Mouse (Mus musculus): ENCODE results near the gene Rgs16. TPM values are rescaled to one million over a fixed set of nuclear protein-coding genes. Genes with fewer than 3 reads are reported as not detected.

Rgs16 gene
- polyA plus RNA-seq, 1 experiment = 2.8 TPM

GRCm38 (mm10) chr1:153775174-153775573 is 35.0 kb downstream of the Rgs16 start:
- Histone ChIP-seq H3ac (ENCODE audit: control insufficient read depth, insufficient read length, low read depth) (no peak overlapping the region), H3K36me3 (ENCODE audit: control insufficient read depth, insufficient read depth) (no peaks in the 10 kb centered on the region), H3K79me3 (ENCODE audit: low read depth) (no peaks in the 10 kb centered on the region), H3K27me3 (ENCODE audit: control insufficient read depth, insufficient read depth, insufficient read length) (no peaks in the 10 kb centered on the region), H3K79me2 (ENCODE audit: control insufficient read depth, insufficient read depth) (no peaks in the 10 kb centered on the region), H3K4me3 (ENCODE audit: insufficient read depth, poor library complexity, severe bottlenecking) (no peak overlapping the region)
- TF ChIP-seq USF1 (IDR thresholded peaks at IDR 0.05; ENCODE audit: low read depth) = no peak
- no peak for TF ChIP-seq MYOG (IDR thresholded peaks at IDR 0.05; ENCODE audit: control insufficient read depth, extremely low read depth, insufficient read length)
- TF ChIP-seq CEBPB (IDR thresholded peaks at IDR 0.05; ENCODE audit: low read depth) = no peak
- TF ChIP-seq MAX (IDR thresholded peaks at IDR 0.05) = no peak
- TF ChIP-seq FOSL1 (IDR thresholded peaks at IDR 0.05; ENCODE audit: insufficient read depth, low read length, poor library complexity, severe bottlenecking) = no peak
- no peak for TF ChIP-seq CTCF (IDR thresholded peaks at IDR 0.05; ENCODE audit: control insufficient read depth, insufficient read depth, insufficient read length)
- no peak for TF ChIP-seq MYOD1 (IDR thresholded peaks at IDR 0.05; ENCODE audit: control insufficient read depth, insufficient read length, low read depth)

GRCm38 (mm10) chr1:153776257-153776656 is 36.1 kb downstream of the Rgs16 start:
- no peaks in the 10 kb centered on the region for H3K36me3 ChIP-seq (ENCODE audit: control insufficient read depth, insufficient read depth)
- no peaks in the 10 kb centered on the region for H3K79me3 ChIP-seq (ENCODE audit: low read depth)
- H3ac ChIP-seq (ENCODE audit: control insufficient read depth, insufficient read length, low read depth) = no peak overlapping the region
- no peak overlapping the region for H3K4me3 ChIP-seq (ENCODE audit: insufficient read depth, poor library complexity, severe bottlenecking)
- H3K27me3 ChIP-seq (ENCODE audit: control insufficient read depth, insufficient read depth, insufficient read length) = no peaks in the 10 kb centered on the region
- H3K79me2 ChIP-seq (ENCODE audit: control insufficient read depth, insufficient read depth) = no peaks in the 10 kb centered on the region
- TF ChIP-seq MAX (IDR thresholded peaks at IDR 0.05) (no peak), CTCF (IDR thresholded peaks at IDR 0.05; ENCODE audit: control insufficient read depth, insufficient read depth, insufficient read length) (no peak), MYOD1 (IDR thresholded peaks at IDR 0.05; ENCODE audit: control insufficient read depth, insufficient read length, low read depth) (no peak), MYOG (IDR thresholded peaks at IDR 0.05; ENCODE audit: control insufficient read depth, extremely low read depth, insufficient read length) (no peak), FOSL1 (IDR thresholded peaks at IDR 0.05; ENCODE audit: insufficient read depth, low read length, poor library complexity, severe bottlenecking) (no peak), CEBPB (IDR thresholded peaks at IDR 0.05; ENCODE audit: low read depth) (no peak), USF1 (IDR thresholded peaks at IDR 0.05; ENCODE audit: low read depth) (no peak)

- H3K36me3 ChIP-seq (ENCODE audit: control insufficient read depth, insufficient read depth) = no peaks in the 10 kb centered on the region
- no peaks in the 10 kb centered on the region for H3K79me2 ChIP-seq (ENCODE audit: control insufficient read depth, insufficient read depth)
- TF ChIP-seq USF1 (IDR thresholded peaks at IDR 0.05; ENCODE audit: low read depth) (peak; percentile 3), FOSL1 (IDR thresholded peaks at IDR 0.05; ENCODE audit: insufficient read depth, low read length, poor library complexity, severe bottlenecking) (no peak)
- H3K4me3 ChIP-seq (ENCODE audit: insufficient read depth, poor library complexity, severe bottlenecking) = no peak overlapping the region
- H3ac ChIP-seq (ENCODE audit: control insufficient read depth, insufficient read length, low read depth) = no peak overlapping the region
- H3K27me3 ChIP-seq (ENCODE audit: control insufficient read depth, insufficient read depth, insufficient read length) = no peaks in the 10 kb centered on the region
- no peaks in the 10 kb centered on the region for H3K79me3 ChIP-seq (ENCODE audit: low read depth)
Measured at GRCm38 (mm10) chr1:153778205-153778604, 38.1 kb downstream of the Rgs16 start.

- H3K79me2 ChIP-seq (ENCODE audit: control insufficient read depth, insufficient read depth) = no peaks in the 10 kb centered on the region
- H3K4me3 ChIP-seq (ENCODE audit: insufficient read depth, poor library complexity, severe bottlenecking) = no peak overlapping the region
- no peaks in the 10 kb centered on the region for H3K27me3 ChIP-seq (ENCODE audit: control insufficient read depth, insufficient read depth, insufficient read length)
- no peak overlapping the region for H3ac ChIP-seq (ENCODE audit: control insufficient read depth, insufficient read length, low read depth)
- TF ChIP-seq CTCF (IDR thresholded peaks at IDR 0.05; ENCODE audit: control insufficient read depth, insufficient read depth, insufficient read length) (no peak), MAX (IDR thresholded peaks at IDR 0.05) (no peak), CEBPB (IDR thresholded peaks at IDR 0.05; ENCODE audit: low read depth) (no peak), USF1 (IDR thresholded peaks at IDR 0.05; ENCODE audit: low read depth) (no peak), MYOD1 (IDR thresholded peaks at IDR 0.05; ENCODE audit: control insufficient read depth, insufficient read length, low read depth) (no peak), MYOG (IDR thresholded peaks at IDR 0.05; ENCODE audit: control insufficient read depth, extremely low read depth, insufficient read length) (no peak), FOSL1 (IDR thresholded peaks at IDR 0.05; ENCODE audit: insufficient read depth, low read length, poor library complexity, severe bottlenecking) (no peak)
- H3K36me3 ChIP-seq (ENCODE audit: control insufficient read depth, insufficient read depth) = no peaks in the 10 kb centered on the region
- no peaks in the 10 kb centered on the region for H3K79me3 ChIP-seq (ENCODE audit: low read depth)
Measured at GRCm38 (mm10) chr1:153783339-153783738, 43.2 kb downstream of the Rgs16 start.

- Histone ChIP-seq H3K27me3 (ENCODE audit: control insufficient read depth, insufficient read depth, insufficient read length) (no peaks in the 10 kb centered on the region), H3ac (ENCODE audit: control insufficient read depth, insufficient read length, low read depth) (no peak overlapping the region), H3K79me2 (ENCODE audit: control insufficient read depth, insufficient read depth) (no peaks in the 10 kb centered on the region), H3K36me3 (ENCODE audit: control insufficient read depth, insufficient read depth) (no peaks in the 10 kb centered on the region), H3K4me3 (ENCODE audit: insufficient read depth, poor library complexity, severe bottlenecking) (no peak overlapping the region), H3K79me3 (ENCODE audit: low read depth) (no peaks in the 10 kb centered on the region)
- TF ChIP-seq MYOD1 (IDR thresholded peaks at IDR 0.05; ENCODE audit: control insufficient read depth, insufficient read length, low read depth) = no peak
- TF ChIP-seq CEBPB (IDR thresholded peaks at IDR 0.05; ENCODE audit: low read depth) = no peak
- TF ChIP-seq CTCF (IDR thresholded peaks at IDR 0.05; ENCODE audit: control insufficient read depth, insufficient read depth, insufficient read length) = no peak
- TF ChIP-seq USF1 (IDR thresholded peaks at IDR 0.05; ENCODE audit: low read depth) = no peak
- TF ChIP-seq FOSL1 (IDR thresholded peaks at IDR 0.05; ENCODE audit: insufficient read depth, low read length, poor library complexity, severe bottlenecking) = no peak
- TF ChIP-seq MYOG (IDR thresholded peaks at IDR 0.05; ENCODE audit: control insufficient read depth, extremely low read depth, insufficient read length) = no peak
- no peak for TF ChIP-seq MAX (IDR thresholded peaks at IDR 0.05)
Measured at GRCm38 (mm10) chr1:153785608-153786007, 45.5 kb downstream of the Rgs16 start.

- H3K27me3 ChIP-seq (ENCODE audit: control insufficient read depth, insufficient read depth, insufficient read length) = peaks cover 17% of the 10 kb centered on the region
- H3K4me3 ChIP-seq (ENCODE audit: insufficient read depth, poor library complexity, severe bottlenecking) = no peak overlapping the region
- TF ChIP-seq CEBPB (IDR thresholded peaks at IDR 0.05; ENCODE audit: low read depth) (no peak), MAX (IDR thresholded peaks at IDR 0.05) (no peak), CTCF (IDR thresholded peaks at IDR 0.05; ENCODE audit: control insufficient read depth, insufficient read depth, insufficient read length) (no peak), MYOG (IDR thresholded peaks at IDR 0.05; ENCODE audit: control insufficient read depth, extremely low read depth, insufficient read length) (no peak), MYOD1 (IDR thresholded peaks at IDR 0.05; ENCODE audit: control insufficient read depth, insufficient read length, low read depth) (no peak), FOSL1 (IDR thresholded peaks at IDR 0.05; ENCODE audit: insufficient read depth, low read length, poor library complexity, severe bottlenecking) (no peak), USF1 (IDR thresholded peaks at IDR 0.05; ENCODE audit: low read depth) (no peak)
- H3K79me3 ChIP-seq (ENCODE audit: low read depth) = no peaks in the 10 kb centered on the region
- no peak overlapping the region for H3ac ChIP-seq (ENCODE audit: control insufficient read depth, insufficient read length, low read depth)
- no peaks in the 10 kb centered on the region for H3K79me2 ChIP-seq (ENCODE audit: control insufficient read depth, insufficient read depth)
- H3K36me3 ChIP-seq (ENCODE audit: control insufficient read depth, insufficient read depth) = no peaks in the 10 kb centered on the region
Measured at GRCm38 (mm10) chr1:153790708-153791107, 50.6 kb downstream of the Rgs16 start.

Data from C2C12 (cell line).